Mouse (Mus musculus) granulocyte monocyte progenitor cell, adult 5-6 weeks (primary cell): ENCODE data around the gene Vamp8. TPM values are rescaled to one million over a fixed set of nuclear protein-coding genes. Genes with fewer than 3 reads are reported as not detected.

Experiments used
- ATAC-seq: replicated peaks from 2 replicates; pipeline ENCODE4 v1.8.0; 2016; ENCODE audit warnings: mild to moderate bottlenecking, moderate TSS enrichment, inconsistent platforms; ENCODE audit not compliant: poor library complexity, severe bottlenecking
- total RNA-seq, 2 experiments: library from RNA; stranded (forward) in 1 of 2; stranded (reverse) in 1 of 2; fragments of 200-712, 200-1000 nt in 1 of 2; fragments of >200 nt in 1 of 2; fragmentation: Nextera tagmentation in 1 of 2; gene quantifications; 2 replicates each; pipeline ENCODE4 v1.2.3; 2014 to 2017

Gene Vamp8
- total RNA-seq (2014; fragmentation: Nextera tagmentation) = 239 and 250 TPM in 2 replicates
- 347 and 437 TPM in 2 replicates for total RNA-seq (2017)

DNA sequence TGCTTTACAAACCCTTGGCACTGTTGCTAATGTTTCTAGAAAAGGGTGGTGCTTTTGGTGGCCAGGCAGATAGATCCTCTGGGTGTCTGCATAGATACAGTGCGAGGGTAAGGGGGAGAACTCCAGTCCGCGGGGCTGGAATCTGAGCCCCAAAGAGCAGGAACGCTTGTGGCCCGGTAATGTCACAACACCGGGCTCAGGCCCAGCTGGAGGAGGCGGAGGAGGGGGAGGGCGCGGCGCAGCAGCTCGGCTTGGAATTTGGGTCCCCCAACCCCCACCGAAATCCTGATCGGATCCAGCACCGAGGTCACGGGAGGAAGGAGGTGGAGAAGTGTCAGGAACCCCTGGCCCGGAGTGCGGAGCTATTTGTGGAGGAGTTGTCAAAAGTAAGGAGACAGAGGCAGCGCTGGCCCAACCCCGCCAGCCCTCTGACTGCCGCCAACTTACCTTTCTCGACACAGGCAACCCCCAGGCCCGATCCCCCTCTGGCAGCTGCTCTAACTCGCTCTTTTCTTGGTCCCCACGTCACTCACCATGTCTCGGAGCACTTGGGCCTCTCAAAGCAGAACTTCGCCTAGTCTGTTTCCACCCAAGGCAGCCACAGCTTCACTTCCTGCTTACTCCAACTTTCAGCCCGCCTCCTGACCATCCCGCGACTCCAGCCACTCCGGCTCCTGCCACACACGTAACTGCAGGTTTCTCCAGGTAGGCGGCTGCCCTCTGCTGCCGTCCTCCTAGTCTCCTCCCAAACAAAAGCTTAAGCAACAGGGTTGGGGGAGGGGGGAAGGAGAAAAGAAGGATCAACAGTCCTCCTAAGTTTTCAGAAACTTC, at the start of gene Vamp8:
TSS of gene Vamp8 (minus strand) at position 763 of the 831 bp plus-strand sequence.
- ATAC-seq = peak; percentile 79

GRCm38 (mm10) chr6:72439355-72440185, 49.1 kb upstream of the Vamp8 start, which contains the start of gene Mat2a:
Gene Mat2a (minus strand): TSS chr6:72439558.
- ATAC-seq = peak; percentile 76

DNA sequence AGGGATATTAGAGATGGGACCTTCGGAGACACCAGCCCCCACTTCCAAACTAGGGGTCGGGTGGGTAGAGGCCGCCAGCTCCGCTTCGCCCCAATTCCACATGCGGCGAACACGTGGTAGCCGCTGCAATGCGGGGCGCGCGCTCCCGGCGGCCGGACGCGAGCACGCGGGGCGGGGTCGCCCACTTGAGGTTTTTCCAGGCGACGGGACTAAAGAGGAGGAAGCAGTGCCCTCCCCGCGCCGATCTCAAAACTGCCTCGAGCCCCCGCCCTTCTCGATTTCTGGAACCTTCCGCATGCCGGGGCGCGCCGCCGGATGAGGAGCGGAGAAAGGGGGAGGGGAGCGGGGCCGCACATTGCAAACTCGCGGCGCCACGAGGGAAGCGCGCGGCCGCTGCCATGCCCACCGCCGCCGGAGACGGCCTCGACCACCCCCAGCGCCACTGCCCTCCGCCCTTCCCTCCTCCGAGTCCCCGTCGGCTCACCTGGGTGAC, 48.4 kb upstream of the Vamp8 start:
- no peak for ATAC-seq

GRCm38 (mm10) chr6:72438226-72438625, 47.7 kb upstream of the Vamp8 start:
- ATAC-seq = no peak

DNA sequence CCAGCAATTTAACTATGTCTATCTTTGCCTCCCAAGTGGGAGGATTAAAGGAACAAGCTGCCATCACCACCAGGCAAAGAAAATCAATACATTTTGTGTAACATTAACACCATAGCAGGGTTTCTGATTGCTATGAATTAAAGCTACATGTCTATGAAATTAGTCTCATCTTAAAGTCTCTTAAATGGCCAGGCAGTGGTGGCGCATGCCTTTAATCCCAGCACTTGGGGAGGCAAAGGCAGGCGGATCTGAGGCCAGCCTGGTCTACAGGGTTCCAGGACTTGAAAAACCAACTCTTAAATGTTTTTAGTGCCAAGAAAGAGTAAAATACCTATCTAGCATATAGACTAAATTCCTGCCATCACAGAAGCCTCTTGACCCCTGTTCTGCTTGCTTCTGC, 41.6 kb upstream of the Vamp8 start:
- ATAC-seq = no peak

- no peak for ATAC-seq
Measured at GRCm38 (mm10) chr6:72430989-72431921, 40.8 kb upstream of the Vamp8 start.

DNA sequence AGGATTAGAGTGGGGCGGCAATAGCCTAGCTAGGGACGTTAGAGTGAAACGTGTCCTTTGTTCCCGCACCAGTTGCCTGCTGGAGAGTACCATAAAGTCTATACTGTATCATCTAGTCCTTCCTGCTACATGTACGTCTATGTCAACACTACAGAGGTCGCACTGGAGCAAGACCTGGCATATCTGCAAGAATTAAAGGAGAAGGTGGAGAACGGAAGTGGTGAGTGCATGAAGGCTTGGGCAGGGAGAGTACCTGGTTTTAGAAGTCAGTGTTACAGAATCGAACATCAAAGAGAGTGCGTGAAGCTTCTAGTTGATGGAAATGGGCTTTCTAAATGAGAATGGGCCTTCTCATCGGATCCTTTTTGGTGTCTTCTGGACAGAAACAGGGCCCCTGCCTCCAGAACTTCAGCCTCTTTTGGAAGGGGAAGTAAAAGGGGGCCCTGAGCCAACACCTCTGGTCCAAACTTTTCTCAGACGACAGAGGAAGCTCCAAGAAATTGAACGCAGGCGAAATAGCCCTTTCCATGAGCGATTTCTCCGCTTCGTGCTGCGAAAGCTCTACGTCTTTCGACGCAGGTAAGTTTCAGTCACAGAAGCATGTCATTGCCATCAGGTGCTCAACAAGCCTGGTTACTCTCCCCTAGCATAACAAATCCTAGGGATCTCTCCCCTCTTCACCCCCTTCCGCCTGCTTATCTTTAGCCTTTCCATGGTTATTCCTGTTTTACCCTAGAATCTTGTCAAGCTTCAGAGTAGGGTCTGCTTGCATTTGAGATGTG, 38.7 kb upstream of the Vamp8 start:
- no peak for ATAC-seq

- peak; percentile 71 for ATAC-seq
Measured at GRCm38 (mm10) chr6:72428036-72428435, 37.5 kb upstream of the Vamp8 start.

GRCm38 (mm10) chr6:72425646-72426045, 35.1 kb upstream of the Vamp8 start:
- no peak for ATAC-seq

GRCm38 (mm10) chr6:72420901-72421300, 30.4 kb upstream of the Vamp8 start:
- ATAC-seq = no peak

- no peak for ATAC-seq
Measured at GRCm38 (mm10) chr6:72419806-72420205, 29.3 kb upstream of the Vamp8 start.

DNA sequence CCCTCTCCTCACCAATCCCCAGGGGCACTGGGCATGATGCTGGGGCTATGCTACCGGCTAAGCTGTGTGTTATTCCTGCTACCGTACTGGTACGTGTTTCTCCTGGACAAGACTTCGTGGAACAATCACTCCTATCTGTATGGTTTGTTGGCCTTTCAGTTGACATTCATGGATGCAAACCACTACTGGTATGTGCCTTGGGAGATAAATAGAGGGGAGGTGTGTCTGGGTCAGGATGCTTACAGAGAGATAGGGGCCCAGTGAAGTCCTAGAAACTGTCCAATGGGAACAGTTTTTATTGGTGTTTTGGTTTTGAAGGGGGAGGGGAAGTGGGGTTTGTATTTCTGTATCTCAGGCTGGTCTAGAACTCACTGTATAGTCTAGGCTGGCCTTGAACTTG, 27.8 kb upstream of the Vamp8 start:
- no peak for ATAC-seq

GRCm38 (mm10) chr6:72415964-72416772, 25.7 kb upstream of the Vamp8 start:
- no peak for ATAC-seq

DNA sequence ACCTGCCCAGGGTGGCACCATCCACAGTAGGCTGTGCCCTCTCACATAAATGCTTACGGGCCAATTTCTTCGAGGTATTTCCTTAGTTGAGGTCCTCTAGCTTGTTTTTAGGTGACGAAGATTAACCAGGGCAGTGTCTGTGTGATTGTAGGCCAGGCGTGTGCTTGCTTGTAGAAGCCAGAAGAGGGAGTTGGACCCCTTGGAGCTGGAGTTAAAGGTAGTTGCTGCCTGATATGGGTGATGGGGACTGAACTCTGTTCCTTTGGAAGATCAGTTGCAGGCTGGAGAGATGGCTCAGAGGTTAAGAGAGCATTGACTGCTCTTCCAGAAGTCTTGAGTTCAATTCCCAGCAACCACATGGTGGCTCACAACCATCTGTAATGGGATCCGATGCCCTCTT, 24.7 kb upstream of the Vamp8 start:
- ATAC-seq = no peak

DNA sequence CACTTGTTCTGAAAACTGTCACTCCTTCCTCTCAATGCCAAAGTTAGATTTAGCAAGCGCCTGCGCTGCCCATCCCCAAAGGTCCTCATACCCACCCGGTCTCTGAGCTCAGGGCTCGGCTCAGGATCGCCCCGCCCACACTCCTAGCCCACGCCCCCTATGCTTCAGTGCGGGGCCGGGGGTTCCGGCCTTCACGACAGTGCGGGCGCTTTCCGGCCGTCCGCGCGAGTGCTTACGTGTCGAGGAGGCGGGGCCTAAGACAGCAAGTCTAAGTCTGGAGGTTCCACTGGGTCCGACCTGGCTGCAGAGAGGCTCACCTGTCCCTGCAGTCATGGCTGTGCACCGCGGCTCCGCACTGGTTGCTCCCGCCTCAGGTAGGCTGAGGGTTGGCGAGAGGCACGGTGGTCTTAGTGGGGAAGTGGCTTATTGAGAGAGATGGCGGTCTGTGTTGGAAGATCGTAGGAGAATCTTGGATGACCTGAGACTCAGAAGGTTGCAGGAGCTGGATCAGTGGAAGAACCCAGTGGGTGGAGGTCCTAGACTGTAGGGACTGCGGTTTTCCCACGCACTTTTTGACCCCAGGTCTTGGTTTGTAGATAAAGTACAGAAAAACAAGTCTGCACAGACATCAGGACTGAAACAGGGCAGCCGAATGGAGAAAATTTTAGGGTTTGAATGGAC, 23.7 kb upstream of the Vamp8 start, which contains the start of gene Ggcx:
TSS of gene Ggcx (plus strand) at position 233 of the 681 bp plus-strand sequence.
- peak; percentile 91 for ATAC-seq

GRCm38 (mm10) chr6:72410518-72410917, 20.0 kb upstream of the Vamp8 start:
- ATAC-seq = peak; percentile 63

GRCm38 (mm10) chr6:72410003-72410402, 19.5 kb upstream of the Vamp8 start:
- no peak for ATAC-seq

DNA sequence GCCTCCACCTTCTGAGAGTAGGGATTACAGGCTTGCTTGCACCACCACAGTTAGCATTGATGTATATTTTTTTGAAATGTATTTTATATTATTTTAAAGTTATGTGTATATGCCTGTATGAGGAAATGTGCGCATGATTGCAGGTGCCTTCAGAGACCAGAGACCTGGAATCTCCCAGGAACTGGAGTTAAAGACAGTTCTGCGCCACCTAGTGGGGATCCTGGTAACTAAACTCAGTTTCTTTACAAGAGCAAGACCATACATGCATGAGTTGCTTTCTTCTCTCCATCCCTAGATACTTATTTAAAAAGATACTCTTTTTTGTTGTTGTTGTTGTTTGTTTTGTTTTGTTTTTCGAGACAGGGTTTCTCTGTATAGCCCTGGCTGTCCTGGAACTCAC, 19.1 kb upstream of the Vamp8 start:
- no peak for ATAC-seq
